Mouse (Mus musculus): Measurements from ENCODE around the gene Igdcc4. TPM values are rescaled to one million over a fixed set of nuclear protein-coding genes. Genes with fewer than 3 reads are reported as not detected.

Gene Igdcc4
- total RNA-seq, 2 experiments from 2014 or later, result 20.5 to 26.1 TPM

DNA sequence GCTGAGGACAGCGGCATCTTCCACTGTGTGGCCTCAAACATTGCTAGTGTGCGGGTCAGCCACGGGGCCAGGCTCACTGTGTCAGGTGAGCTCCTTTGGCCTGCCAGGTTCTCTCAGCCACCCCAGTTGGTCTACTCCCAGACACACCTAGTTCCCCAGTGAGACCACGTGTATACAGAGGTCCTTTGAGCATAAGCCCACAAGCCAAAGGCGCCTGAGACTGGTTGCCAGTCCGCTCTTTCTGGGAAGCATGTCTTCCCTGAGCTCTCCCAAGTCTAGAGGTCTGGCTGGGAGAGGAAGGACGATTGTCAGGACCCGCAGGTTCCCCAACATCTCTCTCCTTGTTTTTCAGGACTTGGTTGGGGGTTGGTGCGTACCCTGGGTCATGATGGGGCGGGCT is 76.6 kb downstream of the Igdcc4 start:
- intact Hi-C loops (cut with DNase I), result loop anchor here (5.0 kb wide), 1 partner anchor 36 kb away; the partner anchor contains the start of gene Igdcc3

DNA sequence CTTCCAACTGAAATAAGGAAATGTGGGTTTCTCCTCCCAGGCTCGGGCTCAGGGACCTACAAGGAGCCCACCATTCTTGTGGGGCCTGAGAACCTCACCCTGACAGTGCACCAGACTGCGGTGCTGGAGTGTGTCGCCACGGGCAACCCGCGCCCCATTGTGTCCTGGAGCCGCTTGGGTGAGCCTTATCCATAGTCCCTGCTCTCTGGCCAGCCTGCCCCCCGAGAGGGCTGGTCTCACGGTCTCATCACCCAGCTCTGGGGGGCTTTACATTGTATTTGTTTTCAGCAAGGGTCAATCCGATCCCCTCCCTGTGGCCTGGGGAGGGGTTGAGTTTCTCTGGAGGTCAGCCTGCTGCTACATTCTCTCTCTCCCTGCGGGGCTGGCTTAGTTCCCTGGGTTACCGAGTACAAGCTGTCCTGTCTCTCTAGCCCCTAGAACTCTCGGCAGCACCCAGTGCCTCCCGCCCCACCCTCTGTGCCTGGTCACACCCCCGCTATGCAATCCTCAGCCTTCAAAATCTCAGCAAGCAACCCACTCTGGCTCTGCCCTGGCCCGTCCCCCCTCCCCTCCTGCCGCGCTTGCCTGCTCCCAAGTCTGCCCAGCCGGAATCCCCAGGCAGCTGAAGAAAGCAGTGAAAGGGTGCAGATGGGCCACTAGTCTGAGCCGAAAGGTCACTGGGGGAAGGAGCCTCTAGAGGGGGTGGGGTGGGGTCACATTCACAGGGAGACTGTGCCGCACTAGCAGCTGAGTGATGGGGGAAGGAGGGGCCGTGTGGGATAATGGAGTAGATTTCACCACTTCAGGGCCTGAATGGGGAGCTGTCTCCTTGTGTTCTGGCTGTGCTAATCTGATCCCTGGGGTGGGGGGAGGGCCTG is 77.3 kb downstream of the Igdcc4 start:
- intact Hi-C loops (cut with DNase I), result loop anchor here (5.0 kb wide), 1 partner anchor 36 kb away; the partner anchor contains the start of gene Igdcc3
- DNase-seq (ENCODE audit: low spot score in 2 of 2), result peak in 1 of 2 experiments; percentile 43

More for the DNA sequence above, 76.6 kb downstream of the Igdcc4 start:
- DNase-seq (ENCODE audit: low spot score in 2 of 2), result no peak

DNA sequence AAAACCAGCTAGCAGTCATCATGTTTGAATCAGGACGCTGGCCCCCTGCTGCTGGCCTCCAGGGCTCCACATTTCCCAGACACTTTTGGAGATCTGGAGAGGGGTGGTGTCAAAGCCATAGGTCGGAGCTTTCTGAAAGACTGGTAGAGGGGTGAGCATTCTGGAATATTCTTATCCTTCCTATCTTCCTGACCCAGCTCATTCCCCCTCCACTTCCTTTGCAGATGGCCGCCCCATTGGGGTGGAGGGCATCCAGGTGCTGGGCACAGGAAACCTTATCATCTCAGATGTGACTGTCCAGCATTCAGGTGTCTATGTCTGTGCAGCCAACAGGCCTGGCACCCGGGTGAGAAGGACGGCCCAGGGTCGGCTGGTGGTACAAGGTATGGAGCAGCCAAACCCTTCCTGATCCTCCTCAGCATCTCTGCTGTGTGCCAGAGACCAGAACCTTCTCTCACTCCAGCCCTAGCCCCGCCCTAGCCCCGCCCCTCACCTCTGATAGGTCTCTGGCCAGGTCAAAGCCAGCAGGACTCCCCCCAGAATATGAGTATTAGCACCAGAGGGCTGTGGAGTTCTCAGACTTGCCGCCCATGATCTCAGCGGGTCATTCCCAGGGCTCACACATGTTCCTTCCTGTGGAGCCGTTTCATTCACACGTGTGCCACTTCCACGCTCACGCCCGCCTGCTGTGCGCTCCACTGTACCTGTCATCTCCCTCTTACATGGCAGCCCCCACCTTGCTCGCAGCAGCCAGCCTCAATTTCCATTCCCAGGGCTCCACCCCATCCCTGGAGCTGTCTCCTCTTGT is 78.7 kb downstream of the Igdcc4 start:
- no peak for DNase-seq (ENCODE audit: low spot score in 2 of 2)
- intact Hi-C loops (cut with DNase I), result loop anchor here (5.0 kb wide), 1 partner anchor 38 kb away; the partner anchor contains the start of gene Igdcc3

Other genes starting within 250 kb of the Igdcc4 start
- gene Slc24a1, start 149.9 kb upstream of the Igdcc4 start, total RNA-seq (2021), result under 1 TPM; 0.15 to 0.26 TPM
- 10 to 100 TPM; 21.5 to 21.8 TPM for gene Ints14, start 140.6 kb upstream of the Igdcc4 start, total RNA-seq (2021)
- 100 to 1,000 TPM; 177 TPM for gene Hacd3, start 79.8 kb upstream of the Igdcc4 start, total RNA-seq (2021)
- 100 to 1,000 TPM; 134 to 141 TPM for gene Dpp8, start 69.1 kb upstream of the Igdcc4 start, total RNA-seq (2021)
- 1 to 10 TPM; 2.8 to 3.8 TPM for gene Igdcc3, start 39.7 kb downstream of the Igdcc4 start, total RNA-seq (2021)
- 1 to 10 TPM; 3.1 to 3.9 TPM for gene Parp16, start 93.9 kb downstream of the Igdcc4 start, total RNA-seq (2021)
- gene Cilp, start 163.7 kb downstream of the Igdcc4 start, total RNA-seq (2021), result not detected
- gene Clpx, start 192.8 kb downstream of the Igdcc4 start, total RNA-seq (2021), result 10 to 100 TPM; 27.3 to 28.3 TPM
- gene Pdcd7, start 244.6 kb downstream of the Igdcc4 start, total RNA-seq (2021), result 10 to 100 TPM; 21.5 to 22.6 TPM

Measured in left cerebral cortex, postnatal 14 days (tissue).